Mouse (Mus musculus) large intestine, adult 2 months (tissue): ENCODE results near the gene Utrn. TPM values are rescaled to one million over a fixed set of nuclear protein-coding genes. Genes with fewer than 3 reads are reported as not detected.

ENCODE experiments used
- DNase-seq: peaks from one replicate; pipeline ENCODE4 v3.0.0-alpha.2; 2012; ENCODE audit warnings: low read depth, low spot score
- WGBS: fragments of 180-500 bp; shearing (Covaris S2); methylation state at CpG from one replicate; pipeline ENCODE4 v1.1.7; 2018; 5-methylcytosine and 5-hydroxymethylcytosine counted together
- polyA plus RNA-seq: library from polyadenylated mRNA; depleted of rRNA; stranded (reverse); fragments of >200 nt; gene quantifications from 2 replicates; pipeline ENCODE4 v1.2.3, GENCODE M21; 2012; rRNA removed

The Utrn gene
- 10.5 and 21.2 TPM in 2 replicates for polyA plus RNA-seq

- peak; percentile 43 for DNase-seq
- WGBS, result under 1% methylated on average over 76 of the region's 77 CpGs
These were observed at the start of gene Utrn for GRCm38 (mm10) chr10:12869029-12869671. TSS of gene Utrn (minus strand) at chr10:12869365.

DNA sequence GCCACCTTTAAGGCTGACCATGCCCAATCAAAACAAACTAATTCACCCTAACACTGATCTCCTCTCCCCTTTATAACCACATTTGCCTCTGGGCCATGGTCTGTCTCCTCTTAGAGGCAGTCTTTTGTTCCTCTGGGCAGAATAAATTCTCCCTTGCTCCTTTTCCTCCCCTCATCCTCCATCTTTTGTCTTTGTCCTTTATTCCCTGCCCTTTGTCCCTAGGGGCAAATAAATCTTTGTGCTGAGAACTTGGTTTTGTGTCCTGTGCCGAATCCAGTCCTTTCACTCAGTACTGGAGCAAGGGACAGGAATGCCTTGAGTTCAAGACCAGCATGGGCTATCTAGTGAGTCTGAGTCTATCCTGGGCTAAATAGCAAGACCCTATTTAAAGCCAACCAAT lies 48.5 kb upstream of the Utrn start:
- DNase-seq, result no peak
- WGBS, result 70% methylated on average over 1 of the region's 1 CpGs

DNA sequence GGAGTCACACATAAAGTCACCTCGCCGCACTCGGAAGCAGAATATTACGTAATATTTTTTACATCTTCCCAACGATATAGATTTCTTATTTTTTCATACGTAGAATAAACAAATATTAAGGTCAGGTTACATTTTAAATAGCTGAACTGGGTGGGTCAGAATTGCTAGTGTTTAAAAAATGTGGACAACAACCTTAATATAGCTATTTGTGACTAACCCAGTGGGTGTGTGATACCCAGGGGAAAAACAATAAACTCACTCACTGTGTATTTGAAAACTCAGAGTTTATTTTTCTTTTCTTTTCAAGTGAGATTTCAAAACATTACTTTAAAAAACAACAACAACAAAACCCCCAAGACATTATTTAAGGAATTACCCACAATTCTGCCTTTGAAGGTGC lies 47.2 kb upstream of the Utrn start:
- 79% methylated on average over 6 of the region's 6 CpGs for WGBS
- no peak for DNase-seq

DNA sequence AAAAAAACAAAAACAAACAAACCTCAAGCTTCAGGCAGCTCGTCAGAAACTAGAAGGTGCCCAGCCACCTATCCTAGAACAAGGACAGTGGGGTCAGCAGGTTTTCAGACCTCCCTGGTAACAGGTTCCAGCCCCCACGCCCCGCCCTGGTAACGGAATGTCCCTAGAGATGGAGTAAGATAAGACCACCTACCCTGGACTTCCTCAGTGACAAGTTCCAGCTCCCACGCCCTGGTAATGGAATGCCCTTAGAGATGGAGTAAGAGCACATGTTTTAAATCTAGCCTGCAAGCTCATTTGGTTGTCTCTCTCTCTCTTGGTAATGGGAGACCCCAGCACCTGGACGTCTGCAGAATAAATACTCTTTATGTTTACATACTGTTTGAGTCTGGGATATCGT lies 46.7 kb upstream of the Utrn start:
- no peak for DNase-seq
- WGBS, result 80% methylated on average over 7 of the region's 7 CpGs

DNA sequence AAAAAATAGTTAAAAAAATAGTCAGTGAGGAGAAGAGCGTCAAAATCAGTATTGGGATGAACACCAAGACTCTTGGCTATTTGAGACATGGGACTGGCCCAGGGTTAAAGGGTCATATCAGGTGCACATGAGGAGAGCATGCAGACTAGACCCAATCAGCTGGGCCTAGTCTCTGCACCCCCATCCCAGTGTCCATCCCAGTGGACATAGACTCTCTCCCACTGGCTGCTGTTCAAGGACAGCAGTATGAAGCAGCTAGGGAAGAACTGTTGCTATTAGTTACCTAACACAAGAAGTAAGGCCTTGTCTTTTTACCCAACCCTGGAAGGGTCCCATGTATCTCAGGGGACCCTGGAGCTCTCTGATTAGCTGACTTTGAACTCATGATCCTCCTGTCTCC lies 45.0 kb upstream of the Utrn start:
- DNase-seq, result no peak
- 95% methylated on average over 1 of the region's 1 CpGs for WGBS

DNA sequence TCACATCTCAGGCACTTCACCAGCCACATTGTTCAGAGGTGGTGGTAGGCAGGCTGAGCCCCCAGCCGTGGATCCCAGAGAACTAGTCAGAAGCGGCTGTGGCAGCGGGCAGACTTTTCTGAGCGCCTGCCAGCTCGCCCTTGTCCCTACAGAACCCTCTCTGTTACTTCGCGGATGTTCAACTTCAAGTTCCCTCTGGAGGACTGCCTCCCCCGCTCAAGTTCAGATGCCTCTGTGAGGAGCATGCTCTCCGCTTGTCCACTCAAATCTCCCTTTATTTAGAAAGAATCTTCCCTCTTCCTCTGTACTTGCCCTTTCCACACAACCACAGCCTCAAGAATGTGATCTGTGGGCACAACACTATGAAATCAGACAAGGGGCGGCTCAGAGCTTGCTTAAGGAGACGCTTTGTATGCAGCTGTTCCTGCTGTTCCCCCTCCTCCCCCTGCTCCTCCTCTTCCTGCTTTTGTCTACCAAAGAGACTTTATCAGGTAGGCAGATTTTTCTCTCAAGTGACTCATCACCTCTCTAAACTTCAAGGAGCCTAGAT lies 42.9 kb upstream of the Utrn start:
- DNase-seq, result no peak

GRCm38 (mm10) chr10:12911451-12911850 lies 42.3 kb upstream of the Utrn start:
- DNase-seq, result no peak
- 90% methylated on average over 13 of the region's 13 CpGs for WGBS

More for the DNA sequence above, 42.9 kb upstream of the Utrn start:
- WGBS, result 62% methylated on average over 11 of the region's 11 CpGs

DNA sequence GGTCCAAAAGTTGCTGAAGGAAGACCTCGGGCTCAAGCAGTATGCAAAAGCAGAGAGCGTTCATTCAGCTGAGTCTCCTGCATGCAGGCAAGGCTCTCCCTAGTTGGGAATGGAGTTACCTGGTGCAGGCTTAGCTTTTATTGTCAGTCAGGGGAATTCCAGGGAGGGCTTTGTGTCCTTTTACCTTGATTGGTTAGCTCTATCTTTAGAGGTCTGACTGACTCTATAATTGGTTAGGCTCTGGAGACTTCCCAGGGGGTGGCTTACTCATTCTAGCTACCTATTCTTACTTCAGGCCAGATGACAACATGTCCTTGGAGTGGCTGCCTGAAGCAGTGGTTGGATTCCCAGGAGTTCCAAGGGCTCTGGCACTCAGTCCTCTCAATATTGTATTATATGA lies 40.7 kb upstream of the Utrn start:
- WGBS, result 88% methylated on average over 2 of the region's 2 CpGs
- DNase-seq, result no peak

DNA sequence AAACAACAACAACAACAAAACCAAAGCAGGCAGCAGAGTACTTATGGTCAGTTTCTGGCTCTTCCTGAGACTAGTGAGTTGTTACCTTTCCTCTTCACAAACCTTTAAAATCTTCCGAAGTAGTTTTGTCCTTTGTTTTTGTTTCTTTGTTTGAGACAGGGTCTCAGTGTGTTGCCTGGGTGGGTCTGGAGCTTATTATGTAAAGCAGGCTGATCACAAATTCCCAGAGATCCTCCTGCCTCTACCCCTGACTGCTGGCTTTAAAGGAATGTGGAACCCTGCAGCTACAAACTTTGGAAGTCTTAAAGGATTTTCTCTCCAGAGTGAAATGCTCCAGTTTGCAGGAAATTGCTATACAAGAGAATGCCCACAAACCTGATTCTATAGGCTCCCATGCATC lies 40.0 kb upstream of the Utrn start:
- WGBS, result 87% methylated on average over 1 of the region's 1 CpGs
- no peak for DNase-seq

DNA sequence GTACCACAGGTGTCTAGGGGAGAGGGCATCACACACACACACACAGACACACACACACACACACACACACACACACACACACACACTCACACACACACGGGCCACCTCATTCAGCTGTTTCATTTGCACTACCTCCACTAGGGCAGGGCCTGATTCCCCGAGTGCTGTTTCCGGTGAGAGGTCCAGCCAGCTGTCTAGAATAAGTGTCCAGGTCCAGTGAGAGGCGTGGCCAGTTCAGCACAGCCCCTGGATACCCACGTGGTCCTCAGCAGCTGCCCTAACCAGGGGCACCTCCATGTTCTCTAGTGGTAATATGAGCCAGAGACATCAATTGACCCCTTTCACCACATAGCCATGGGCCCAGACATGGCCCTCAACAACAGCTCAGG lies 35.0 kb upstream of the Utrn start:
- DNase-seq, result no peak
- 33% methylated on average over 5 of the region's 5 CpGs for WGBS

- WGBS, result 45% methylated on average over 5 of the region's 5 CpGs
- DNase-seq, result no peak
These were observed 34.4 kb upstream of the Utrn start for GRCm38 (mm10) chr10:12903440-12904139.

DNA sequence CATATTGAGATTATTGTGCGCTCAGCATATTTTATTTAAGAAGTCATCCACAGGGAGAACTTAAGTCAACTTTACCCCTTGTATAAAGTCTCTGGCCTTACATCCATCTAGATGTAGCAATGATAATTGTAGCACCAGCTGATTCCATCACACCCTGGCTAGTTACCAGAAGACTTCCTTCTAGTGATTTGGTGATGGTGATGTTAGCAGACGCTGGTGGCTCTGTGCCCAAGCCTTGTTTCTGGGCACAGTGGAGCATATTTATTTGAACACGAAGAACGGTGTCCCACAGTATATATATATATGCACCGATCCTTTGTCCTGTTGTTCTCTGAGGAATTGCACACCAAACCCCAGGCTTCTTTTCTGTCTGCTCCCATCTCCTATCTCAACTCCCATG lies 30.7 kb upstream of the Utrn start:
- no peak for DNase-seq
- 44% methylated on average over 5 of the region's 5 CpGs for WGBS

GRCm38 (mm10) chr10:12893339-12893738 lies 24.2 kb upstream of the Utrn start:
- no peak for DNase-seq
- 90% methylated on average over 3 of the region's 3 CpGs for WGBS

- no peak for DNase-seq
- WGBS, result 60% methylated on average over 13 of the region's 13 CpGs
These were observed 19.2 kb upstream of the Utrn start for GRCm38 (mm10) chr10:12888373-12888772.

DNA sequence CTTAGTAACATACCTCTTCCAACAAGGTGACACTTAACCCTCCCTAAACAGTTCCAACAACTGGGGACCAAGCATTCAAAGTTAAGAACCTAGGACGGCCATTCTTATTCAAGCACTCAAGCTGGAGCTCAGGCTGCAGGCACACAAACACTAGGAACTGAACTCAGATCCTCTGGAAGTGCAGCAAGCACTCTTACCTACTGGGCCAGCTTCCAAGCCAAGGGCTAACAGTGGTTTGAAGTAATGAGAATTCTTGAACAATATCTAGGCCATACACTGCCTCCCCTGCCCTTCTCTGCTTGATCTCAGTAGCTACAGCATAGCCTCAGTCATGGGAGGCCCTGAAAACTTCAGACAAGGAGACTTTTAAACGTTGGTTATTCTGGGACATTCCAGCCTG lies 18.6 kb upstream of the Utrn start:
- no peak for DNase-seq
- WGBS, result 67% methylated on average over 2 of the region's 2 CpGs

GRCm38 (mm10) chr10:12884308-12884948 lies 15.3 kb upstream of the Utrn start:
- DNase-seq, result no peak

DNA sequence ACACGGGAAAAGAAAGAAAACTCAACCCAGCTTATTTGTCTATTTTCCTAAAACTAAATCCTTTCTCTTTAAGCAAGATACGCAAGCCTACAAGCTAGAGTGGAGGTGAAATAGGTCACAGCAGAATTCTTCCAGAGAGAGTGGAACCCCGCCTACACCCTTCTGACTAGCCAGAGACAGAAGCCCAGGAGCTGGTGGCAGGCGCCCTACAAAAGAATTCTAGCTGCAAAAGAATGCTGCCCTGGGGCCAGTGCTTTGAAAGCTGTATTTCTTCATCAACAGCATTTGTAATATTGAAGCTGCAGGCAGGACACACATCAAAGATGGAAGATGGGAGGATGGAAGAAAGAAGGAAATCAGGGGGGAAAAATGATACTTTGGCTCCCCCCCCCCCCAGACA lies 12.7 kb upstream of the Utrn start:
- 87% methylated on average over 4 of the region's 4 CpGs for WGBS
- DNase-seq, result no peak

More at GRCm38 (mm10) chr10:12884308-12884948, 15.3 kb upstream of the Utrn start:
- WGBS, result 44% methylated on average over 8 of the region's 8 CpGs

- WGBS, result 76% methylated on average over 3 of the region's 3 CpGs
- no peak for DNase-seq
These were observed 10.1 kb upstream of the Utrn start for GRCm38 (mm10) chr10:12879313-12879695.

DNA sequence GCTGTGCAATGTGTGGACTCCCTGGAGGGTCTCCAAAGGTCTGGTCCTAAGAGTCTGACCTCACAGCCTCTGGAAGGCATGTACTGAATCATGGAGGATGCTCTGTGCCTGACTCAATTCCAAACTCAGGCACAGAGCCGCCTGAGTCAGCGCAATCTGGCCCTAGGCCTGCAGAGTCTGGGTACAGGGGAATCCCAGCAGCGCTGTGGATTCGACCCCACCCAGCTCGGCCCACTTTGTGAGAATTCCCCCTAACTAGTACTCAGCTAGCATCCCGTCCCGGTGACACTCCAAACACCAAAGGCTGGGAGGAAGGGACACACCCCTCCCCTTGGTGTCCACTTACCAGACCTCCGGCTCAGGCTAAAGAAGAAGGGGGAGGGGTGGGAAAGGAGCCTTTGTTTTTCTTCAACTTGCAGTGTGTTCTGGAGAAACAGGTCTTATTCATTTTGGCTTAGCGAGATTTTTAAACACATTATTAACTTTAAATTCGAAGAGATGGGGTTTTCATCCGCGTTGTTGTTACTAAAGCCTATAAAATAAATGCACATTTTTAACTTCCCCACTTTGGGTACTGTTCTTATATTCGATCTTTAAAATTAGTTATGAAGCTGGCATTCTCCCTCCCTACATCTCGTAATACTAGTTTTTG lies 9.6 kb upstream of the Utrn start:
- 47% methylated on average over 14 of the region's 14 CpGs for WGBS
- DNase-seq, result no peak

- no peak for DNase-seq
These were observed 7.3 kb upstream of the Utrn start for GRCm38 (mm10) chr10:12876426-12876825.

More at GRCm38 (mm10) chr10:12876426-12876825, 7.3 kb upstream of the Utrn start:
- WGBS, result 81% methylated on average over 3 of the region's 3 CpGs
